Mouse (Mus musculus) heart, postnatal 0 days (tissue): ENCODE measurements around the gene Radil. TPM values are rescaled to one million over a fixed set of nuclear protein-coding genes. Genes with fewer than 3 reads are reported as not detected.

Experiments
- ATAC-seq: fragments of 200-750 bp; cut with Nextera tagmentation; 2 replicates; pipeline ENCODE4 v1.8.0; 2017; ENCODE audit warnings: low read depth, moderate number of reproducible peaks, moderate library complexity; ENCODE audit not compliant: insufficient read depth
- DNase-seq: peaks from one replicate; pipeline ENCODE4 v3.0.0-alpha.2; 2016; ENCODE audit warnings: low spot score
- H3K27ac ChIP-seq: fragments of 300-500 bp; sonication (generic); 2 replicates; pipeline ENCODE4 v1.5.1; 2014; ENCODE audit warnings: low read depth, mild to moderate bottlenecking
- H3K27me3 ChIP-seq: fragments of 300-500 bp; sonication (generic); 2 replicates; pipeline ENCODE4 v1.6.1; 2014; ENCODE audit warnings: low read length, mixed read lengths; ENCODE audit not compliant: control insufficient read depth, insufficient read depth
- H3K36me3 ChIP-seq: fragments of 300-500 bp; sonication (generic); replicated peaks from 2 replicates; pipeline ENCODE4 v1.6.1; 2014; ENCODE audit warnings: low read length, mixed read lengths; ENCODE audit not compliant: control insufficient read depth, insufficient read depth
- H3K4me1 ChIP-seq: fragments of 300-500 bp; sonication (generic); 2 replicates; pipeline ENCODE4 v1.6.1; 2014; ENCODE audit warnings: antibody characterized with exemption; ENCODE audit not compliant: control insufficient read depth, insufficient read depth
- H3K4me2 ChIP-seq: fragments of 300-500 bp; sonication (generic); 2 replicates; pipeline ENCODE4 v1.6.1; 2014; ENCODE audit warnings: low read depth, mild to moderate bottlenecking, low read length, moderate library complexity
- H3K4me3 ChIP-seq: fragments of 300-500 bp; sonication (generic); 2 replicates; pipeline ENCODE4 v1.5.1; 2014; ENCODE audit warnings: low read depth, low read length
- H3K9ac ChIP-seq: fragments of 300-500 bp; sonication (generic); replicated peaks from 2 replicates; pipeline ENCODE4 v1.6.1; 2014; ENCODE audit warnings: low read depth, low read length, mixed read lengths
- H3K9me3 ChIP-seq: fragments of 300-500 bp; sonication (generic); replicated peaks from 2 replicates; pipeline ENCODE4 v1.6.1; 2016; ENCODE audit warnings: low read length; ENCODE audit not compliant: control insufficient read depth
- CTCF ChIP-seq: IDR thresholded peaks from 2 replicates; pipeline ENCODE4 v1.5.1; 2016; ENCODE audit warnings: antibody characterized with exemption, control low read depth, low read depth
- EP300 ChIP-seq: IDR thresholded peaks from 2 replicates; pipeline ENCODE4 v1.6.1; 2016; ENCODE audit warnings: antibody characterized with exemption, low read depth
- WGBS: fragments of 180-500 bp; shearing (Covaris S2); extraction: QIAGEN DNeasy Blood & Tissue Kit; methylation state at CpG from one replicate; pipeline ENCODE4 v1.1.7; 2014; 5-methylcytosine and 5-hydroxymethylcytosine counted together
- polyA plus RNA-seq: library from polyadenylated mRNA; unstranded; fragments of >200 nt; fragmentation: Nextera tagmentation; extraction: Ambion mirVana; gene quantifications from 2 replicates; pipeline ENCODE4 v1.2.1, GENCODE M21; 2015
- total RNA-seq: library from RNA; depleted of rRNA; stranded (reverse); fragments of >200 nt; gene quantifications from 2 replicates; pipeline ENCODE4 v1.2.3, GENCODE M21; 2014; ENCODE audit warnings: low replicate concordance

The Radil gene
- total and polyA plus RNA-seq, 2 experiments from 2014 or later, result 2.9 to 4.3 TPM

DNA sequence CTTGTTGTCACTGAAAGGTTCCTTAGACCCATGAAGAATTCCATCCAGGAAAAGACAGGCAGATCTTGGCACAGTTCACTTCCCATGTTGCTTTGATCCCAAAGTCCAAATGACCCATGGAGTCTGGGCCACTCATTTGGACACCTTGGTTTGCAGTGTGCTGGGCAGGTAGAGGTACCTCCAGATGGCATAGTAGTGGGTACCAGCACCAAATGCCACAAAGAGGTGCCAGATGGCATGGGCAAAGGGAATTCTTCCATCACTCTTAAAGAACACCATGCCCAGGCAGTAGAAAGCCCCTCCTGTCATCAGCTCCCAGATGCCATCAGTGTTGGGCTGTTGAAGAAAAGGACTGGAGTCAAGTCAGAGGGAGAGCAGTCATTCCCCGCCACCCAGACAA is 13.7 kb upstream of the Radil start:
- 67% methylated on average over 1 of the region's 1 CpGs for WGBS
- H3K4me2 ChIP-seq, result no peak overlapping the region

DNA sequence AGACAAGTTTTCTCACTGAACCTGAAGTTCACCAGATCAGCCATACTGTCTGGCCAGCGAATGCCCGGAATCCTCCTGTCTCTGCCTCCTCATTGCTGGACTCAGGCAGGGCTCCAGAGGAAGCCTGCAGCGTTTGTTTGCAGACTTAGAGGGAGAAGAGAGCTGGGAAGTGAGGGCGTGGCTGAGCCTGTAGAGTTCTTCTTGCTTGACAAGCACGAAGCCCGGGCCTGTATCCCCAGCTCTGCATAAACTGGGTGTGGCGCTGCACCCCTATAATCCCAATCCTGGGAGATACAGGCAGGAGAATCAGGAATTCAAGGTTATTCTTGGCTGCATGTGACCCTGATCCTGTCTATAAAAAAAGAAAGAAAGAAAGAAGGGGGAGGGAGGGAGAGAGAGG is 9.4 kb upstream of the Radil start:
- no peak for DNase-seq
- no peaks in the 10 kb centered on the region for H3K27me3 ChIP-seq
- H3K4me1 ChIP-seq, result no peaks in the 10 kb centered on the region
- H3K9ac ChIP-seq, result no peak overlapping the region
- TF ChIP-seq EP300 (no peak), CTCF (no peak)
- H3K4me3 ChIP-seq, result no peak overlapping the region
- no peak overlapping the region for H3K4me2 ChIP-seq
- H3K27ac ChIP-seq, result no peak overlapping the region
- WGBS, result 47% methylated on average over 7 of the region's 7 CpGs
- H3K36me3 ChIP-seq, result no peaks in the 10 kb centered on the region
- ATAC-seq, result no peak
- H3K9me3 ChIP-seq, result no peaks in the 10 kb centered on the region

More for the DNA sequence above, 13.7 kb upstream of the Radil start:
- TF ChIP-seq EP300, result no peak
- TF ChIP-seq CTCF, result no peak
- no peak for ATAC-seq
- H3K36me3 ChIP-seq, result no peaks in the 10 kb centered on the region
- DNase-seq, result no peak
- no peaks in the 10 kb centered on the region for H3K4me1 ChIP-seq
- H3K27me3 ChIP-seq, result no peaks in the 10 kb centered on the region
- no peak overlapping the region for H3K27ac ChIP-seq
- no peak overlapping the region for H3K4me3 ChIP-seq
- no peak overlapping the region for H3K9ac ChIP-seq
- H3K9me3 ChIP-seq, result 0 out of 2 replicates have a peak, but pooled peaks cover 4% of the 10 kb centered on the region

DNA sequence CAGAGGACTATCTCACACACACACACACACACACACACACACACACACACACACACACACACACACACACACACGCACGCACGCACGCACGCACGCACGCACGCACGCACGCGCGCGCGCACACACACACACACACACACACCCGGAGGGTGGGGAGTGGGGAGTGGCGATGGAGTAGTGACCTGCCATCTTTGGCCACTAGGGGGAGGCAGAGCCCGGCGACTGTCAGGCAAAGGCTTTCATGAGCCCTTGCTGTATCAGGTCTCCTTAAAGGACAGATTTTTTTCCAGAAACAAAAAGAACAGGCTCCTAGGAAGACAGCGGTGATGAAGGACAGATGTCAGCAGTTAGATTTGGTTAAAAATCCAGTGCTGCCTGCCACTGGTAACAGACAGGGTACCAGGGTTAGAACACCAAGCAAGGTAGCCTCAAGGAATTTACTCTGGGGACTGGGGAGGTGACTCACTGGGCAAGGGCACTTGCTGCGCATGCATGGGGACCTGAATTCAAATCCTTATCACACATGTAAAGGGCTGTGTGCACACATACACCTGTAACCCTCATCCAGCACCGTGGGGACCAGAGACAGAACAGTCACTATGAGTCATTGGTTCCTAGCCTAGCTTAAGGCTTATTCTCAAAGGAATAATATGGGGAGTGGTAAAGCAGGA is 6.6 kb upstream of the Radil start:
- DNase-seq (peak; percentile 51), ATAC-seq (peak; percentile 73)
- H3K27ac ChIP-seq, result no peak overlapping the region
- no peaks in the 10 kb centered on the region for H3K4me1 ChIP-seq
- no peak overlapping the region for H3K4me3 ChIP-seq
- no peak overlapping the region for H3K9ac ChIP-seq
- 28% methylated on average over 16 of the region's 21 CpGs for WGBS
- no peaks in the 10 kb centered on the region for H3K36me3 ChIP-seq
- TF ChIP-seq EP300 (no peak), CTCF (peak; percentile 83)
- no peak overlapping the region for H3K4me2 ChIP-seq
- no peaks in the 10 kb centered on the region for H3K27me3 ChIP-seq
- H3K9me3 ChIP-seq, result no peaks in the 10 kb centered on the region

DNA sequence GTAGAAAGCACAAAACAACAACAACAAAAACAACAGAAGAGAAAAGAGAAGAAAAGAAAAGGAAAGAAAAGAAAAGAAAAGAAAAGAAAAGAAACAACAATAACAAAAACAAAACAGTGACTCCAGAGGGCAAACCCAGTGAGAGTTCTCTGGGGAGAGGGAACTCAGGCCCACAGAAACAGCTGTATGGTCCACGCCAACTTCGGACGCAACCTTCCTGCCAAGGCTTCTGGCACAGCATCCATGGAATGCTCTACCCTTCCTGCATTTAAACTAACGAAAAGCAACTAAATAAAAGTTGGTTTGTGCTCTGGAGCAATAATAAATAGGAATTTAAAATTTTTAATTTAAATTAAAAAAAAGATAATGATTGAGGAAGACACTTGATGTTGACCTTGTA is 5.8 kb upstream of the Radil start:
- TF ChIP-seq EP300 (no peak), CTCF (no peak)
- Histone ChIP-seq H3K4me1 (no peaks in the 10 kb centered on the region), H3K27me3 (no peaks in the 10 kb centered on the region), H3K4me2 (no peak overlapping the region), H3K9me3 (no peaks in the 10 kb centered on the region), H3K9ac (no peak overlapping the region), H3K27ac (no peak overlapping the region), H3K4me3 (no peak overlapping the region), H3K36me3 (no peaks in the 10 kb centered on the region)
- 91% methylated on average over 4 of the region's 4 CpGs for WGBS
- DNase-seq, result no peak
- ATAC-seq, result no peak

DNA sequence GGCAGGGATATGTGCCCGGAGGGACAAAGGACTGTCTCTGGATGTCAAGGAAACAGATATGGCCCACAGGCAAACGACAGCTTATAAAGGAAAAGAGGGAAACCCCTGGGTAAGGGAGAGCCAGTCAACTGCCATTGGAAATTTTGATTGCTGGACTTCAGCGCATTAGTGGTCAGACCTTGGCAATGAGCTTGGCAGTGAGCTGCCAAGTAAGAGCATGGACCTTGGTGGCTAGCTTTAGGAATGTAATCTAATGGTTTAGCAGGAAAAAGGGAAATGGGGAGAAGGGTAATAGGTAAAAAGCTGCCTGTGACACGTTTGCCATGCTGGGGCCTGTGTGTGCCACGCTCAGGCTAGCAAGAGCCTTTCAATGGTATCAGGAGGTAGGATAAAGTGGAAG is 5.0 kb upstream of the Radil start:
- 69% methylated on average over 5 of the region's 5 CpGs for WGBS
- ATAC-seq, result no peak

More for the DNA sequence above, 5.0 kb upstream of the Radil start:
- Histone ChIP-seq H3K9ac (no peak overlapping the region), H3K9me3 (no peaks in the 10 kb centered on the region), H3K4me2 (no peak overlapping the region), H3K27me3 (no peaks in the 10 kb centered on the region), H3K36me3 (no peaks in the 10 kb centered on the region), H3K4me3 (no peak overlapping the region), H3K4me1 (no peaks in the 10 kb centered on the region), H3K27ac (no peak overlapping the region)
- DNase-seq, result no peak
- TF ChIP-seq EP300 (no peak), CTCF (no peak)
